Mouse (Mus musculus): Measurements from ENCODE around the gene Txnrd1. TPM values are rescaled to one million over a fixed set of nuclear protein-coding genes. Genes with fewer than 3 reads are reported as not detected.

The Txnrd1 gene
- polyA plus RNA-seq (2015; fragmentation: Nextera tagmentation; extraction: Ambion mirVana) = 21.3 and 26.2 TPM in 2 replicates

GRCm38 (mm10) chr10:82833926-82834325, at the start of gene Txnrd1:
Gene Txnrd1, plus strand, starts transcription at chr10:82833951.

GRCm38 (mm10) chr10:82866356-82866755, 32.6 kb downstream of the Txnrd1 start, which contains the start of gene Eid3:
Gene Eid3, plus strand, starts transcription at chr10:82866626.

Other genes starting within 250 kb of the Txnrd1 start
- 49.8 and 50.1 TPM in 2 replicates for gene 1190007I07Rik, start 210.7 kb upstream of the Txnrd1 start, polyA plus RNA-seq (2015; fragmentation: Nextera tagmentation; extraction: Ambion mirVana)
- gene Tdg, start 204.1 kb upstream of the Txnrd1 start, polyA plus RNA-seq (2015; fragmentation: Nextera tagmentation; extraction: Ambion mirVana) = 26.9 and 27.1 TPM in 2 replicates
- 18.4 and 18.8 TPM in 2 replicates for gene Glt8d2, start 143.3 kb upstream of the Txnrd1 start, polyA plus RNA-seq (2015; fragmentation: Nextera tagmentation; extraction: Ambion mirVana)
- gene Hcfc2, start 137.8 kb upstream of the Txnrd1 start, polyA plus RNA-seq (2015; fragmentation: Nextera tagmentation; extraction: Ambion mirVana) = 34.0 and 34.6 TPM in 2 replicates
- 15.2 and 19.5 TPM in 2 replicates for gene Nfyb, start 69.8 kb upstream of the Txnrd1 start, polyA plus RNA-seq (2015; fragmentation: Nextera tagmentation; extraction: Ambion mirVana)
- 0.10 TPM in 1 of 2 replicates, not detected in the other for gene Eid3, start 32.7 kb downstream of the Txnrd1 start, polyA plus RNA-seq (2015; fragmentation: Nextera tagmentation; extraction: Ambion mirVana)
- 0.48 and 0.55 TPM in 2 replicates for gene Chst11, start 151.5 kb downstream of the Txnrd1 start, polyA plus RNA-seq (2015; fragmentation: Nextera tagmentation; extraction: Ambion mirVana)